Mouse (Mus musculus) spleen, adult 2 months (tissue): Measurements from ENCODE around the gene Ubl4b. TPM values are rescaled to one million over a fixed set of nuclear protein-coding genes. Genes with fewer than 3 reads are reported as not detected.
A peak's percentile ranks its signal among the peaks of the same experiment; 100 is the strongest.

Source experiments
- DNase-seq, 2 experiments: peaks; one replicate each; pipeline versions ENCODE4 v3.0.0 to v3.0.0-alpha.2; 2012 to 2021; ENCODE audit warnings: low spot score in 2 of 2, low read depth in 1 of 2
- H3K27ac ChIP-seq: fragments of 200-500 bp; 2 replicates; pipeline ENCODE4 v1.5.1; 2012; ENCODE audit warnings: low read length, inconsistent platforms; ENCODE audit not compliant: insufficient read depth
- H3K27me3 ChIP-seq: fragments of 200-500 bp; 2 replicates; pipeline ENCODE4 v1.6.1; 2012; ENCODE audit warnings: mild to moderate bottlenecking, moderate library complexity, low read length, inconsistent platforms; ENCODE audit not compliant: control insufficient read depth, insufficient read depth
- H3K36me3 ChIP-seq: fragments of 200-500 bp; 2 replicates; pipeline ENCODE4 v1.6.1; 2012; ENCODE audit warnings: mild to moderate bottlenecking, low read length, inconsistent platforms; ENCODE audit not compliant: control insufficient read depth, insufficient read depth
- H3K4me1 ChIP-seq: fragments of 200-500 bp; 2 replicates; pipeline ENCODE4 v1.6.1; 2011; ENCODE audit warnings: inconsistent platforms; ENCODE audit not compliant: control insufficient read depth, insufficient read depth, insufficient read length
- H3K4me3 ChIP-seq: fragments of 200-500 bp; 2 replicates; pipeline ENCODE4 v1.5.1; 2011; ENCODE audit warnings: mild to moderate bottlenecking, inconsistent platforms; ENCODE audit not compliant: insufficient read depth, insufficient read length; ENCODE audit errors: extremely low read depth
- CTCF ChIP-seq: fragments of 200-500 bp; IDR thresholded peaks from 2 replicates; pipeline ENCODE4 v1.5.1; 2011; ENCODE audit warnings: mild to moderate bottlenecking, inconsistent platforms; ENCODE audit not compliant: insufficient read depth, insufficient read length, insufficient replicate concordance; ENCODE audit errors: extremely low read depth
- POLR2A ChIP-seq: fragments of 200-500 bp; IDR thresholded peaks from 2 replicates; pipeline ENCODE4 v1.6.1; 2011; ENCODE audit warnings: low read depth, low read length, inconsistent platforms
- WGBS: fragments of 180-500 bp; shearing (Covaris S2); methylation state at CpG from one replicate; pipeline ENCODE4 v1.1.7; 2018; 5-methylcytosine and 5-hydroxymethylcytosine counted together
- polyA plus RNA-seq: library from polyadenylated mRNA; depleted of rRNA; stranded (reverse); fragments of >200 nt; gene quantifications from 2 replicates; pipeline ENCODE4 v1.2.3, GENCODE M21; 2012

The Ubl4b gene
- polyA plus RNA-seq, 1 experiment = not detected

GRCm38 (mm10) chr3:107558740-107559139 is 3.9 kb upstream of the Ubl4b start:
- Histone ChIP-seq H3K36me3 (no peaks in the 10 kb centered on the region), H3K4me1 (no peaks in the 10 kb centered on the region), H3K27me3 (no peaks in the 10 kb centered on the region), H3K4me3 (no peak overlapping the region), H3K27ac (no peak overlapping the region)
- TF ChIP-seq CTCF (no peak), POLR2A (no peak)
- 62% methylated on average over 3 of the region's 3 CpGs for WGBS
- DNase-seq = no peak

GRCm38 (mm10) chr3:107550409-107551049 is 4.3 kb downstream of the Ubl4b start:
- H3K27ac ChIP-seq = no peak overlapping the region
- TF ChIP-seq CTCF = peak; percentile 35; the same call in 1 of the 2 replicates
- no peak for TF ChIP-seq POLR2A
- no peaks in the 10 kb centered on the region for H3K36me3 ChIP-seq
- H3K4me1 ChIP-seq = no peaks in the 10 kb centered on the region
- no peaks in the 10 kb centered on the region for H3K27me3 ChIP-seq
- WGBS = 74% methylated on average over 17 of the region's 17 CpGs
- DNase-seq = peak in 1 of 2 experiments; percentile 14
- no peak overlapping the region for H3K4me3 ChIP-seq

DNA sequence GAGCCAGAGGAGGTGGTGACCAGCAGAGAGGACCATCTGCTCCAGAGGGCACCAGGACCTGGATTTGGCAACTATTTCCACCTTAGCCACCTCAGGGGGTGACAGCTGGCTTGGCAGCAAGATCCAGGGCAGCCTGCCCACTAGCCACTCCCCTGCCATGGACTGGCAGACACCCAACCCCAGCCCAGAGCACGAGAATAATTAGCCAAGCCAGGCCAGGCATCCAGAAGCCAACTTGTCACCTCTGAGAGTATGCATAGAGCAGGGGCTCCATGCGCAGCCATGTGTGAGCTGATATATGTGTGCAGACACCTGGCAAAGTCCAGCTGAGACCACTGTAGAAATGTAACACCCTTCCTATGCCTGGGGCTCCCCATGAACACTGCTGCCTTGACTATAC is 7.9 kb downstream of the Ubl4b start:
- TF ChIP-seq POLR2A = no peak
- no peak for TF ChIP-seq CTCF
- no peak overlapping the region for H3K27ac ChIP-seq
- H3K27me3 ChIP-seq = no peaks in the 10 kb centered on the region
- H3K4me1 ChIP-seq = no peaks in the 10 kb centered on the region
- no peak for DNase-seq
- WGBS = 58% methylated on average over 2 of the region's 2 CpGs
- H3K36me3 ChIP-seq = no peaks in the 10 kb centered on the region
- H3K4me3 ChIP-seq = no peak overlapping the region

DNA sequence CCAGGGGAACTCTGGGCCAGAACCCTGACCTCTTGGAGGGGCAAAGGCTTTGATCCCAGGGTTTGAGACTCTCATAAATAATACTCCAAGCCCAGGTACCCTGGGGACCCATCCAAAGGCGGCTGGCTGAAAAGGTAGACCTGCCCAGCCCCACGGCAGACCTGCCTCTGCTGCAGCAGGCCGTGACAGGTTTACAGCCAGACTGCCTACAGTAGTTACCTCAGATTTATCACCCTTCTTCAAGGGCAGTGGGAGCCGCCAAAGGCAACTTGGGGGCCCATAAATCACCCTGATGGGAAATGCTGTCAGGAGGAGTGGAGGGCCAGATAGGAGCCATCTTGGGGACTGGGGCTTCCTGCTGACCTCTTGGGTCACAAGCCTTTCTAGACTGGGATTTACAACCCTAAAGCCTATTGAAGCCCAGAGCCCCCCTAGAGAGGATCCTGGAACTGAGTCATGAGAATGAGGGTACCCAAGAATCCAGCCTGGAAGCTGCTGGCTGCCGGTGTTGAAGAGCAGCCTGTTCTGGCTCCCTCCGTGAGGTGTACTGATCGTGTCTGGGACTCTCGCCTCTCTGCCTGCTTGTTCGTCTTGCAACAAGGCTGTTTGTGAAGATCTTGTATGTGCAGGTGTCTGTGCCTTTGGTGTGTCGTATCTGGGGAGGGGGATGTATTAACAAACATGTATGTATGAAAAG is 9.0 kb downstream of the Ubl4b start:
- no peak overlapping the region for H3K27ac ChIP-seq
- DNase-seq = no peak
- H3K4me3 ChIP-seq = no peak overlapping the region
- TF ChIP-seq CTCF (no peak), POLR2A (no peak)
- 71% methylated on average over 10 of the region's 10 CpGs for WGBS
- no peaks in the 10 kb centered on the region for H3K27me3 ChIP-seq
- no peaks in the 10 kb centered on the region for H3K36me3 ChIP-seq
- H3K4me1 ChIP-seq = no peaks in the 10 kb centered on the region

- TF ChIP-seq CTCF = no peak
- no peak for TF ChIP-seq POLR2A
- no peaks in the 10 kb centered on the region for H3K27me3 ChIP-seq
- no peaks in the 10 kb centered on the region for H3K36me3 ChIP-seq
- no peak overlapping the region for H3K4me3 ChIP-seq
- 71% methylated on average over 5 of the region's 5 CpGs for WGBS
- no peak overlapping the region for H3K27ac ChIP-seq
- H3K4me1 ChIP-seq = no peaks in the 10 kb centered on the region
- DNase-seq = no peak
Observed at GRCm38 (mm10) chr3:107545278-107545677, 9.6 kb downstream of the Ubl4b start.

DNA sequence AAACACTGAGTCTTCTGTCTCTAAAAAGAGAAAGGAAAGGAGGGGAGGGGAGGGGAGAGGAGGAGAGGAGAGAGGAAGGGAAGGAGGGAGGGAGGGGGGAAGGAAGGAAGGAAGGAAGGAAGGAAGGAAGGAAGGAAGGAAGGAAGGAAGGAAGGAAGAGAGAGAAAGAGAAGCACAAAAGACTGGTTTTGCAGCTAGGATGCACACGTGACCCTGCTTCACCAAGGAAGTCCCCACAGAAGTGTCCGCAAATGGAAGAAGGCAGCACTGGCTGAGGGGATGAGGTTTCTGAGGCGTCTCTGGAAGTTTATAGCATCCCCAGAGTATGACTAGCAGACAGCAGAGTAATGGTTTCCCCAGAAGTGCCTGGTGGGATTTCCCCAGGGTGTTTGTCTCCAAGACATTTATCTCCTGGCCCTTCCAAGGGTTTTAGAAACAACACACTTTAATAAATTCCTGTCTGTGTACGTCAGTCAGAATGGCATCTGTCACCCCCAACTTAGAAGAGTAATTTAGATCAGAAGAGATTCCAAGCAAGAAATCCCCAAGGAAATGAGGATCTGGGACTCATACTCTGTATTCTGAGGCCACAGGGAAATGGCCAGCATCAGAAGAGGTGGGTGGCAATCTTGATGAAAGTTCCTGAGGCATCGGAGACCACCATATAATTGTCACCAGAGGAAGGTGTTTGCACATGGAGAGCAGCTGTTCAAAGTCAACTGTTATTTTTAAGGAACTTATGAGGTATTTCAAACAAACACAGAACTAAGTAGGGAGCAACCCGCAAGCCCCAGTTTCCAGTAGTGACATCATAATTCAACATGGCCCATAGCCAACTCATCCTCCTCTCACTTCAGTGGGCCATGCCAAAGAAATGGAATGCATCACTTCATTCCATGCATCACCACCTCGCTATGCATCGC is 11.5 kb downstream of the Ubl4b start:
- 78% methylated on average over 8 of the region's 8 CpGs for WGBS
- H3K4me1 ChIP-seq = no peaks in the 10 kb centered on the region
- TF ChIP-seq POLR2A = no peak
- TF ChIP-seq CTCF = no peak
- no peaks in the 10 kb centered on the region for H3K27me3 ChIP-seq
- H3K4me3 ChIP-seq = no peak overlapping the region
- H3K27ac ChIP-seq = no peak overlapping the region
- H3K36me3 ChIP-seq = no peaks in the 10 kb centered on the region
- DNase-seq = no peak
